Mouse (Mus musculus): Measurements from ENCODE around the gene Arhgap29. TPM values are rescaled to one million over a fixed set of nuclear protein-coding genes. Genes with fewer than 3 reads are reported as not detected.
A peak's percentile ranks its signal among the peaks of the same experiment; 100 is the strongest.

Gene Arhgap29
- 10 to 100 TPM; 14.0 to 15.6 TPM for total RNA-seq (2021)
- long read RNA-seq, experiment 1, full-length matches to known transcripts: 5 of 11 reads
- long read RNA-seq, experiment 1, partial matches to known transcripts: 1 of 11 reads
- long read RNA-seq, experiment 1, other reads (novel, unspliced or antisense): 5 of 11 reads
- long read RNA-seq, experiment 2, full-length matches to known transcripts: 3 of 4 reads
- long read RNA-seq, experiment 2, partial matches to known transcripts: 0 of 4 reads
- long read RNA-seq, experiment 2, other reads (novel, unspliced or antisense): 1 of 4 reads

GRCm38 (mm10) chr3:121952041-121952591 is at the start of gene Arhgap29:
Gene Arhgap29, plus strand, starts transcription at chr3:121952541.
- TF ChIP-seq CTCF (IDR thresholded peaks at IDR 0.05): no peak
- peak within 1 kb of the TSS; percentile 94 for H3K4me3 ChIP-seq
- no peak for DNase-seq
- intact Hi-C loops (cut with DNase I): no loop called here
- peak within 1 kb of the TSS; percentile 93 for H3K27ac ChIP-seq

- intact Hi-C loops (cut with DNase I): no loop called here
- H3K4me3 ChIP-seq: no peak overlapping the region
- no peak for TF ChIP-seq CTCF (IDR thresholded peaks at IDR 0.05)
- DNase-seq: no peak
- H3K27ac ChIP-seq: peak overlapping the region; percentile 71
Observed at GRCm38 (mm10) chr3:121902729-121903128, 49.6 kb upstream of the Arhgap29 start.

- intact Hi-C loops (cut with DNase I): no loop called here
- Histone ChIP-seq H3K27ac (peak overlapping the region; percentile 71), H3K4me3 (no peak overlapping the region)
- DNase-seq: no peak
- no peak for TF ChIP-seq CTCF (IDR thresholded peaks at IDR 0.05)
Observed at GRCm38 (mm10) chr3:121903286-121903685, 49.1 kb upstream of the Arhgap29 start.

GRCm38 (mm10) chr3:121903695-121904094 is 48.6 kb upstream of the Arhgap29 start:
- DNase-seq: no peak
- intact Hi-C loops (cut with DNase I): no loop called here
- Histone ChIP-seq H3K27ac (peak overlapping the region; percentile 20; the same call in 1 of the 2 replicates), H3K4me3 (no peak overlapping the region)
- TF ChIP-seq CTCF (IDR thresholded peaks at IDR 0.05): no peak

- no peak for TF ChIP-seq CTCF (IDR thresholded peaks at IDR 0.05)
- no peak overlapping the region for H3K27ac ChIP-seq
- intact Hi-C loops (cut with DNase I): no loop called here
Observed at GRCm38 (mm10) chr3:121904476-121904875, 47.9 kb upstream of the Arhgap29 start.

GRCm38 (mm10) chr3:121906623-121907022 is 45.7 kb upstream of the Arhgap29 start:
- H3K4me3 ChIP-seq: no peak overlapping the region
- H3K27ac ChIP-seq: peak overlapping the region; percentile 38; the same call in 1 of the 2 replicates
- no peak for TF ChIP-seq CTCF (IDR thresholded peaks at IDR 0.05)
- no peak for DNase-seq
- intact Hi-C loops (cut with DNase I): no loop called here

More at GRCm38 (mm10) chr3:121904476-121904875, 47.9 kb upstream of the Arhgap29 start:
- no peak for DNase-seq
- no peak overlapping the region for H3K4me3 ChIP-seq

- no peak for TF ChIP-seq CTCF (IDR thresholded peaks at IDR 0.05)
- Histone ChIP-seq H3K27ac (peak overlapping the region; percentile 74), H3K4me3 (no peak overlapping the region)
- intact Hi-C loops (cut with DNase I): no loop called here
- DNase-seq: peak; percentile 60
Observed at GRCm38 (mm10) chr3:121909155-121909554, 43.2 kb upstream of the Arhgap29 start.

GRCm38 (mm10) chr3:121913476-121913875 is 38.9 kb upstream of the Arhgap29 start:
- no peak overlapping the region for H3K4me3 ChIP-seq
- no peak for DNase-seq
- intact Hi-C loops (cut with DNase I): no loop called here
- no peak for TF ChIP-seq CTCF (IDR thresholded peaks at IDR 0.05)
- H3K27ac ChIP-seq: peak overlapping the region; percentile 89

- intact Hi-C loops (cut with DNase I): no loop called here
- H3K27ac ChIP-seq: peak overlapping the region; percentile 89
- TF ChIP-seq CTCF (IDR thresholded peaks at IDR 0.05): no peak
- H3K4me3 ChIP-seq: peak overlapping the region; percentile 33
- peak; percentile 65 for DNase-seq
Observed at GRCm38 (mm10) chr3:121914459-121915185, 37.7 kb upstream of the Arhgap29 start.

GRCm38 (mm10) chr3:121915191-121915590 is 37.1 kb upstream of the Arhgap29 start:
- Histone ChIP-seq H3K4me3 (peak overlapping the region; percentile 33), H3K27ac (peak overlapping the region; percentile 89)
- peak; percentile 56 for DNase-seq
- intact Hi-C loops (cut with DNase I): no loop called here
- TF ChIP-seq CTCF (IDR thresholded peaks at IDR 0.05): no peak

- TF ChIP-seq CTCF (IDR thresholded peaks at IDR 0.05): no peak
- intact Hi-C loops (cut with DNase I): no loop called here
- no peak for DNase-seq
- Histone ChIP-seq H3K27ac (peak overlapping the region; percentile 89), H3K4me3 (no peak overlapping the region)
Observed at GRCm38 (mm10) chr3:121916802-121917532, 35.4 kb upstream of the Arhgap29 start.

GRCm38 (mm10) chr3:121917658-121918057 is 34.7 kb upstream of the Arhgap29 start:
- intact Hi-C loops (cut with DNase I): no loop called here
- H3K4me3 ChIP-seq: no peak overlapping the region
- no peak for DNase-seq
- no peak overlapping the region for H3K27ac ChIP-seq
- TF ChIP-seq CTCF (IDR thresholded peaks at IDR 0.05): no peak
